Mouse (Mus musculus): ENCODE measurements around the gene Zfp568. TPM values are rescaled to one million over a fixed set of nuclear protein-coding genes. Genes with fewer than 3 reads are reported as not detected.
A peak's percentile ranks its signal among the peaks of the same experiment; 100 is the strongest.

Gene Zfp568
- total RNA-seq, 2 experiments from 2014 or later: 5.1 to 5.4 TPM

DNA sequence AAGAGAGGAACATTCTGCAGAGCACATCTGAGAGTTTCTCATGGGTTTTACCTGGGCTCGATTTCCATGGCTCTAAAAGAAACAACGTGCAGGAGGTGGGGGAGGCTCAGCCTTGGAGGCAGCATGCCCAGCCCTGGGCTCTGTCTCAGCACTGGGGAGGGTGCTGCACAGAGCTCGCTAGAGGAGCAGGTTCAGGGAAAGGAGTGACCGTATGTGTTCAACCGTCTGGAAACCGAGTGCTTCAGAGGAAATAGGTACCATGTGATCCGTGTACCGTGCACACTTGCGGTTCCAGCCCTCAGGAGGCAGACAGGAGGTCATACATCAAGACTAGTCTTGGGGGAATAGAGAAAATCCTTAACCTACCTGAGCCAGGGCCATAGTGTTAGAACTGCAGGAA is 60.6 kb downstream of the Zfp568 start:
- intact Hi-C loops (cut with DNase I): no loop called here
- no peak for DNase-seq

DNA sequence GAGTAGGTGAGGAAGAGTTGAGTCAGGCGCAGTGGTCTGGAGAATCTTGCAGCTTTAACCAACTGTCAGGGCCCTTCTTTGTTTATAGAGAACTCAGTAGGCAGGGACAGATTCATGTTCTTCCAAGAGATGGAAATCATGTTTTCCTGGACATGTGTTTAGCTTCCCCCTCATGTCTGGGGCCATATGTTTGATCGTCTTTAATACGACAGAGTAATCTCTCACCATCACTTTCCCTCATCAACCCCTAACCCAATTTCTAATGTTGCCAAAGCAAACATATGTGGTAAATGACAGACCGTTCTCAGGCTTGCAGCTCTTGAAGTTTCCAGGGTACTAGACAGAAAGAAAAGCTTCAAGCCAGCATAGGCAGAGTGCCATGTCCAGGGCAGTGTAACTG is 64.4 kb downstream of the Zfp568 start:
- no peak for DNase-seq
- intact Hi-C loops (cut with DNase I): no loop called here

DNA sequence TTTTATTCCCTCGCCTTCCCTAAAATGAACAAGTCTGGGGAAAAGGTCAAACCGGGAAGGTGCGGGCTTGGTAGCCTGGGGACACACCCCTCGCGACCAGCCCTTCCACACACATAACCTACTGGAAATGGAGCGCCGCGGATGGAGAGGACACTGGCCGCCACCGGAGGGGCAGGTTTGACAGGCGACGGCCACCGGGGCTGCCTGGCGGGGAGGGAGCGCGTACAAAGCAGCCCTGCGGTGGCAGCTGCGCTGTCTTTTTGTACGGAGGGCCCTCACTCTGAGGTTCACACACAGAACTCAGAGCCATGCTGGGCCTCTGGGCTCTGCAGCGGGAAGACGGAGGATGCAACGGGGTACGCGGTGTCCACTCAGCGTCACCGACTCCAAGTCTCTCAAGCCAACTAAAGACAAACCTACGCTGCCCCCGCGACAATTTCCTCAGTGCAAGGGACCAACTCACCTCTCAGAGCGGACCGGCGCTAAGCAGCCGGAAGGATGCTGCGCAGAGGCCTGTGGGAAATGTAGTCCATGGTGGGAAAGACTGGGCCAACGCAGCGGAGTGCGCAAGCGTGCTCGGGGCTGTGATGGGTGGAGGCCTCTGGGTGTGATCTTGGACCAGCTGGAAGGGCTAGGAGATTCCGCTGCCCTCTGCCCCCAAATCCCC is 67.3 kb downstream of the Zfp568 start, which contains the start of gene Zfp14:
TSS of gene Zfp14 (minus strand) at position 499 of the 667 bp plus-strand sequence.
- intact Hi-C loops (cut with DNase I): no loop called here
- peak; percentile 92 for DNase-seq

DNA sequence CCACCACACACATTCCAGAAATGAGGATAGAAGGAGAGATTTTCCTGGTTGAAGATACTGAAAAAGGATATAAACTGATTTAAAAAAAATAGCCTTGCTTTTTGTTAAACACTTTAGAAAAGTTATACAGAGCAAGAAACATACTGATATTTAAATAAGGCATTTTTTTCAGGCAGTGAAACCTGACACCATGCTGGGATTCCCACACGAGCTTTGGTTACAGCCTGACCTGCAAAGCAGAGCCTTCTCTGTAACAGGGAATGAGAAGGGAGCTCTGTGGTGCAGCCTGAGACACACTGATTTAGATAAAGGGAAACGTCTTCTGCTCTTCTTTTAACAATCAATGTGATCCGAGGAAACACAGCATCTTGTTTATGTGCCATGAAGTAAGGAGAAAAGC is 69.8 kb downstream of the Zfp568 start:
- no peak for DNase-seq
- intact Hi-C loops (cut with DNase I): no loop called here

DNA sequence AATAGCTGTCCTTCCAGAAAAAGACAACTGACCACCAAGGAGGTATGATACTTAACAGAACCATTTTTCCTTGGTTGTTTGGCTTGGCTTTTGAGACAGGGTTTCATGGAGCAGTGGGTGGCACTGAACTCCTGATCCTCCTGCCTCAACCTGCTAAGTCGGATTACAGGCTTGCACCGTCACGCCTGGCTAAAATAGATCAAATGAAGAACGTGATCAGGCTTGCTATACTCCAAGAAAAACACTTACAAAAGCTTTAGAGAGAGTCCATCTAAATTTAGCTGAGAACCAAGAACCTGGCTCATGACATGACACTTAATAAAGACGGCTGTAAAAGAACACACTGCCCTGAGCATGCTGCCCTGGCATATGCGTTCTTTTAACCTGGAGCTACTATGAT is 76.6 kb downstream of the Zfp568 start:
- intact Hi-C loops (cut with DNase I): loop anchor here (10.0 kb wide), 1 partner anchor 46 kb away; no protein-coding TSS in a partner anchor
- no peak for DNase-seq

DNA sequence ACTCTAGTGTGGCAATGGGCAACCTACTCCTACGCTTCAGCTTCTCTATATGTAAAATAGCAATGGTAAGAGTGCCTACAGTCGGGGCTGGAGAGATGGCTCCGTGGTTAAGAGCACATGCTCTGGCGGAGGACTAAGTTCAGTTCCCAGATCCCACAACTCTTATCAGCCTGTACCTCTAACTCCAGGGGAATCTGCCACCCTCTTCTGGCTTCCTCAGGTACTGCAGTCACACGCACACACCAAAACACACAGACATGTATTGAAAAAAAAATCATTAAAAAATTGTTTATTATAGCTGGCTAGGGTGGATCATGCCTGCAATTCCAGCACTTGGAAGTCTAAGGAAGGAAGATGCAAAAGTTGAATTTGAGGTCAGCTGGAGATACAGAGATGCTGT is 78.7 kb downstream of the Zfp568 start:
- intact Hi-C loops (cut with DNase I): loop anchor here (10.0 kb wide), 1 partner anchor 48 kb away; no protein-coding TSS in a partner anchor
- peak; percentile 21 for DNase-seq

DNA sequence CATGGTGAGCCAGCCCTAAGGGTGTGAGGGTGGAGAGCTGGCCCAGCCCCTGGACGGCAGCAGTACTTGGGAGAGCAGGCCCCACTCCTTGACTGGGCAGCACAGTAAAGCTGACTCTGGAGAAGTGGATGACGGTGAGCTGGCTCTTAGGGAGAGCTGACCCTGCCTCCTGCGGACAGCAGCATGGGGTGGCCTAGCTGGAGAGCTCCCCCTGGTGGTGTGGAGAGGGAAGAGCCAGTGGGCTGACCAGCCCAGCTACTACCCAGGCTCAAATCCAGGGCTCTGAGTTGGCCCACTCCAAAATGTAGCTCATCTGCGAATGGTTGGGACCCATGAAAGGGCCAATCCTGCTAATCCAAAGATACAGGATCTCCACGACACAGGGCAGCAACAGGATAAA is 80.9 kb downstream of the Zfp568 start:
- intact Hi-C loops (cut with DNase I): loop anchor here (10.0 kb wide), 1 partner anchor 50 kb away; no protein-coding TSS in a partner anchor

DNA sequence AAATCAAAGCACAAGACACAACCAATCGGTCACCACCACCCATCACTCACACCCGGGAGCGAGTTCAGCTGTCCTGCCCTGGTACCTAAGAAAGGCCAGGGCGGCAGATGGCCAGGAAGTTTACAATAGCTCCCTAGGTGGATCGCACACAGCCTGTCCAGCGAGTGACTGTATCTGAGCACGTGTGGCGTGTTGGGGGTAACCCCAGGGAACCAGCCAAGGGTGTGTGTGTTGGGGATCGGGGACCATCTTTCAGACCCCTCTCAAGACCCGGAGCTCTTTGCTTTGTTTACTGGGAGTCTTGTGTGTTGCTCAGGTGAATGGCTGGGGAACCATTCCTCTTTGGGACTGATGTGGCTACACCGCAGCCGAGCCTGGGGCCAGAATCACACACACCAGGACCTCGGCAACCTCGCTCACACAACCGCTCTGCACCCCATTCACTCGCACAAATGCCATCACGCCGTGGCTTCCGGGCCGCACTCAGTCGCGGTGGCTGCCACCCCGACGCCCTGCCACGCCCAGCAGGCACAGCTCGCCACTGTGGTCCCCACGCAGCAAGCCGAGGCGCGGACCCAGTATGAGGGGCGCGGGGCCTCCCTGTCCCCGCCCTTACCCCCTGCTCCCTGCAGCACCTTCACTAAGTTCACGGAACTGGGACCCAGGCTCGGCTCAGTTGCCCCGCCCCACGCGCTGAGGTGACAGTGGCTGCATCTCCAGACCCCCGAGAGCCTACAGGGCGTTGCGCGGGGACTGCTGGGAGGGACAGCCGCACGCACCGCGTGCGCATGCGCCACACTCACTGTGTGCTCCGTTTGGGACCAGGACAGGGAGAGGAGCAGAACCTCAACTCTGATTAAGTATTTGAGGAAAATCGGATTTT is 88.6 kb downstream of the Zfp568 start, which contains the start of gene Zfp82:
TSS of gene Zfp82 (minus strand) at position 755 of the 883 bp plus-strand sequence.
- intact Hi-C loops (cut with DNase I): no loop called here
- peak; percentile 89 for DNase-seq

More for the DNA sequence above, 80.9 kb downstream of the Zfp568 start:
- DNase-seq: no peak

Other genes starting within 250 kb of the Zfp568 start
- gene Zfp84, start 215.4 kb upstream of the Zfp568 start, total RNA-seq (2021): 10 to 100 TPM; 19.8 to 21.5 TPM
- 10 to 100 TPM; 12.0 to 13.1 TPM for gene Zfp30, start 200.0 kb upstream of the Zfp568 start, total RNA-seq (2021)
- gene Zfp790, start 167.8 kb upstream of the Zfp568 start, total RNA-seq (2021): 10 to 100 TPM; 24.5 to 27.9 TPM
- 10 to 100 TPM; 17.7 to 19.5 TPM for gene Zfp940, start 130.3 kb upstream of the Zfp568 start, total RNA-seq (2021)
- gene Zfp420, start 124.0 kb upstream of the Zfp568 start, total RNA-seq (2021): 10 to 100 TPM; 16.2 to 18.6 TPM
- 10 to 100 TPM; 19.5 to 22.5 TPM for gene Zfp27, start 77.4 kb upstream of the Zfp568 start, total RNA-seq (2021)
- gene Zfp383, start 75.7 kb upstream of the Zfp568 start, total RNA-seq (2021): 10 to 100 TPM in 1 of 2 experiments, 1 to 10 TPM in 1; 9.9 to 10.7 TPM
- gene Zfp74, start 29.9 kb upstream of the Zfp568 start, total RNA-seq (2021): 10 to 100 TPM; 25.4 to 28.2 TPM
- gene Zfp14, start 67.4 kb downstream of the Zfp568 start, total RNA-seq (2021): 10 to 100 TPM; 10.9 to 11.5 TPM
- gene Zfp82, start 88.9 kb downstream of the Zfp568 start, total RNA-seq (2021): 1 to 10 TPM; 4.6 to 8.5 TPM
- 1 to 10 TPM in 1 of 2 experiments, not detected in 1; 1.9 TPM for gene Gm26920, start 106.5 kb downstream of the Zfp568 start, total RNA-seq (2021)
- gene Zfp566, start 106.6 kb downstream of the Zfp568 start, total RNA-seq (2021): 10 to 100 TPM; 12.9 to 17.3 TPM
- gene Zfp260, start 110.8 kb downstream of the Zfp568 start, total RNA-seq (2021): 10 to 100 TPM; 64.8 to 65.3 TPM
- gene Zfp382, start 138.0 kb downstream of the Zfp568 start, total RNA-seq (2021): 10 to 100 TPM; 33.0 to 33.9 TPM
- 10 to 100 TPM; 66.8 to 68.1 TPM for gene Zfp146, start 185.8 kb downstream of the Zfp568 start, total RNA-seq (2021)
- gene Cox7a1, start 200.2 kb downstream of the Zfp568 start, total RNA-seq (2021): 1 to 10 TPM; 1.5 to 2.0 TPM
- 100 to 1,000 TPM; 193 to 198 TPM for gene Capns1, start 214.9 kb downstream of the Zfp568 start, total RNA-seq (2021)
- gene Polr2i, start 248.0 kb downstream of the Zfp568 start, total RNA-seq (2021): 10 to 100 TPM; 94.9 to 96.9 TPM
- 100 to 1,000 TPM; 229 to 238 TPM for gene Tbcb, start 248.3 kb downstream of the Zfp568 start, total RNA-seq (2021)